Mouse (Mus musculus): Measurements from ENCODE around the gene Zfp462.

DNA sequence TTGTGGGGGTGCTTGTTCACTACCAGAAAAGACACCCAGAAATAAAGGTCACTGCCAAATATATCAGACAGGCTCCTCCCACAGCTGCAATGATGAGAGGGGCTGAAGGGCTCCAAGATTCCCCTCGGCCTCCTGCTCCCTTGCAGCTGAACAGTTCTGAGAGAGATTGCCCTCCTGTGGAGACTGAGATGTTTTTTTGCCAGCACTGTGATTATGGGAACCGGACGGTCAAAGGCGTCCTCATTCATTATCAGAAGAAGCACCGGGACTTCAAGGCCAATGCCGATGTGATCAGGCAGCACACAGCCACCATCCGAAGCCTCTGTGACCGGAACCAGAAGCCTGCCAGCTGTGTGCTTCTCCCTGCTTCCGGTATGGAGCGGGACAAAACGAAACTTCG lies 66.5 kb downstream of the Zfp462 start:
- TF ChIP-seq GATA1 (IDR thresholded peaks at IDR 0.05; ENCODE audit: borderline replicate concordance, low read length) (no peak), FLI1 (IDR thresholded peaks at IDR 0.05; ENCODE audit: low read length) (no peak)
